Mouse (Mus musculus) T-cell, adult 66 days (primary cell): ENCODE data around the gene Tas2r109. TPM values are rescaled to one million over a fixed set of nuclear protein-coding genes. Genes with fewer than 3 reads are reported as not detected.

ENCODE experiments used
- total RNA-seq, 2 experiments: library from RNA; stranded (reverse); gene quantifications; 3 replicates in 1 of 2; 4 replicates in 1 of 2; pipeline ENCODE4 v1.2.4; 2023

The Tas2r109 gene
- total RNA-seq = not detected

DNA sequence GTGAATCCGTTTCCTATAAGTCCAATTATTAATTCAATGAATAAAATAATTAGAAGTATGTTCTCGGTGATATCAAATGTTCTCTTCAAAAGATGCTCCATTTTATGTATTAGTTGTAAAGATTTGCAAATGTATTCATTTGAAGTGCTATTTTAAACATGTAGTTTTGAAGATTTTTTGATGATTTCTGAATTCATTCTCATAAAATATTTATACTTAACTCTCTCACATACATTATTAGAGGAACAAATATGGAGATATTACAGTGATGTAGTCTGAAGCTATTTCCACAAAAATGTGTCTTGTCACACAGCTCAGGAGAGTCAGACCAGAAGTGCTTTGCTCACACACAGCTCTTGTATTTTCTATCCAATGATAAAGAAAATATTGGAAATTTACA, at the start of gene Tas2r109:
Gene Tas2r109 (minus strand): TSS at position 101 of the 400 bp plus-strand sequence.

GRCm38 (mm10) chr6:132957819-132958218, 22.9 kb downstream of the Tas2r109 start, which contains the start of gene Tas2r131:
Tas2r131 (minus strand) TSS chr6:132957919.

GRCm38 (mm10) chr6:132950802-132951201, 30.0 kb downstream of the Tas2r109 start, which contains the start of gene Tas2r129:
Tas2r129 (plus strand) TSS chr6:132951102.

Other genes starting within 250 kb of the Tas2r109 start
- not detected for gene Tas2r115, start 242.9 kb downstream of the Tas2r109 start, total RNA-seq
- not detected for gene Tas2r124, start 226.2 kb downstream of the Tas2r109 start, total RNA-seq
- not detected for gene Tas2r102, start 218.8 kb downstream of the Tas2r109 start, total RNA-seq
- gene Tas2r136, start 202.8 kb downstream of the Tas2r109 start, total RNA-seq = not detected
- not detected for gene Tas2r117, start 178.1 kb downstream of the Tas2r109 start, total RNA-seq
- not detected for gene Tas2r123, start 133.8 kb downstream of the Tas2r109 start, total RNA-seq
- gene Tas2r116, start 125.5 kb downstream of the Tas2r109 start, total RNA-seq = not detected
- gene Tas2r110, start 113.0 kb downstream of the Tas2r109 start, total RNA-seq = not detected
- gene Tas2r113, start 88.0 kb downstream of the Tas2r109 start, total RNA-seq = not detected
- gene Tas2r125, start 71.3 kb downstream of the Tas2r109 start, total RNA-seq = not detected
- gene Tas2r129, start 29.9 kb downstream of the Tas2r109 start, total RNA-seq = not detected
- not detected for gene Tas2r131, start 23.0 kb downstream of the Tas2r109 start, total RNA-seq
- gene Tas2r103, start 56.1 kb upstream of the Tas2r109 start, total RNA-seq = not detected
- not detected for gene Tas2r140, start 74.9 kb upstream of the Tas2r109 start, total RNA-seq
- 10 to 100 TPM; 17.2 to 22.6 TPM for gene Smim10l1, start 123.9 kb upstream of the Tas2r109 start, total RNA-seq